Mouse (Mus musculus) neural tube, embryonic 12.5 days (tissue): ENCODE measurements around the gene Olfr502. TPM values are rescaled to one million over a fixed set of nuclear protein-coding genes. Genes with fewer than 3 reads are reported as not detected.
"Not testable (repeated sequence)": the region's sequence is repeated elsewhere in the genome, so short reads cannot be mapped to it uniquely, and the experiment has no call there.

ENCODE experiments used
- ATAC-seq: fragments of 200-750 bp; cut with Nextera tagmentation; 2 replicates; pipeline ENCODE4 v1.8.0; 2017; ENCODE audit warnings: low read depth, mild to moderate bottlenecking, moderate TSS enrichment, moderate library complexity; ENCODE audit not compliant: low FRiP score
- H3K27ac ChIP-seq: fragments of 300-500 bp; sonication (generic); 2 replicates; pipeline ENCODE4 v1.5.1; 2016
- H3K27me3 ChIP-seq: fragments of 300-500 bp; sonication (generic); replicated peaks from 2 replicates; pipeline ENCODE4 v1.6.1; 2016; ENCODE audit warnings: mild to moderate bottlenecking
- H3K36me3 ChIP-seq: fragments of 300-500 bp; sonication (generic); 2 replicates; pipeline ENCODE4 v1.6.1; 2016; ENCODE audit warnings: mild to moderate bottlenecking
- H3K4me1 ChIP-seq: fragments of 300-500 bp; sonication (generic); 2 replicates; pipeline ENCODE4 v1.6.1; 2016
- H3K4me2 ChIP-seq: fragments of 300-500 bp; sonication (generic); replicated peaks from 2 replicates; pipeline ENCODE4 v1.6.1; 2016; ENCODE audit warnings: mild to moderate bottlenecking
- H3K4me3 ChIP-seq: fragments of 300-500 bp; sonication (generic); 2 replicates; pipeline ENCODE4 v1.5.1; 2016
- H3K9ac ChIP-seq: fragments of 300-500 bp; sonication (generic); 2 replicates; pipeline ENCODE4 v1.6.1; 2016; ENCODE audit warnings: mild to moderate bottlenecking
- H3K9me3 ChIP-seq: fragments of 300-500 bp; sonication (generic); 2 replicates; pipeline ENCODE4 v1.6.1; 2016; ENCODE audit warnings: mild to moderate bottlenecking
- WGBS: fragments of 180-500 bp; shearing (Covaris S2); methylation state at CpG from one replicate; pipeline ENCODE4 v1.1.7; 2016; 5-methylcytosine and 5-hydroxymethylcytosine counted together
- polyA plus RNA-seq: library from polyadenylated mRNA; unstranded; fragments of >200 nt; fragmentation: Nextera tagmentation; extraction: Ambion mirVana; gene quantifications from 2 replicates; pipeline ENCODE4 v1.2.1, GENCODE M21; 2016

Olfr502 gene
- polyA plus RNA-seq, result not detected in 2 replicates

DNA sequence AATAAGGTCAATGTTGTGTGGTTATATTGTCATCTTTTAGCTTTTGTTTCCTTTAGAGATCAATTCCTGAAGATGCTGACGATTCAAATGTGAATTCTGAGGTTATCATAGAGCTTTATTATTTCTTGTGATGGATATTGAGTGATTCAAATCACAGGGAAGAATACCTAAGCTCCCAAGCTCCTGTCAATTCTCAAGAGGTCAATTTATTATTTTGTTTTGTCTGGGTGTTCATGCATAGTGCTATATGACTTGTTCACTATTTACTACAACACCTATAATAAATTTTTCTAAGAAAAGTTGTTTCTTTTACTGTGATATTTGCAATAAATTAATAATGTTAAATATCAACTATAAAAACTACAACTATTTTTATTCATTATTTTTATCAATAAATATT, at the start of gene Olfr502:
Olfr502 (minus strand) TSS at position 101 of the 400 bp plus-strand sequence.
- ATAC-seq, result no peak

DNA sequence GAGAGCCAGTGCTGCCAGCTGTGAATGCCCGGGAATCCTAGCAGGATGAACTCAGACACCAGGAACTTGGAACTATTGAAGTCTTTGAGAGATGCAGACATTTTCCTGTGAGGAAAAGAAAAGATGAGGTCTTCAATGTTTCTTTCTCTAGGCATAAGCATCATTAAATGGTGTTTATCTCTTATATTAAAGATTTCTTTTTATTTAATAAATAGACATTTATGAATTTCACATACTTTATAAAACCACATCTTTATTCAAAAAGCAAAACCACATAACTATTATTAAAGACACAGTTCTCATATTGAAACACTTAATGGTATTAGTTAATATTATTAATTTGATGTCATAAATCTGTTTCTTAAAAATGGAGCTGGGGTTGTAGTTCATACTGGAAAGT, 40.8 kb upstream of the Olfr502 start, which contains the start of gene Olfr504:
Olfr504 (minus strand) TSS at position 101 of the 400 bp plus-strand sequence.
- Histone ChIP-seq H3K36me3 (no peaks in the 10 kb centered on the region), H3K9me3 (peaks cover 4% of the 10 kb centered on the region; the same call in 1 of the 2 replicates), H3K9ac (no peak within 1 kb of the TSS), H3K4me1 (no peaks in the 10 kb centered on the region), H3K4me2 (no peak within 1 kb of the TSS), H3K27me3 (no peaks in the 10 kb centered on the region), H3K4me3 (no peak within 1 kb of the TSS), H3K27ac (no peak within 1 kb of the TSS)
- WGBS, result 93% methylated on average over 1 of the region's 1 CpGs
- ATAC-seq, result no peak

More for the DNA sequence above, at the start of gene Olfr502:
- Histone ChIP-seq H3K4me2 (no peak within 1 kb of the TSS), H3K9me3 (peaks cover 3% of the 10 kb centered on the region; the same call in 1 of the 2 replicates), H3K27me3 (no peaks in the 10 kb centered on the region), H3K4me3 (no peak within 1 kb of the TSS), H3K4me1 (no peaks in the 10 kb centered on the region), H3K36me3 (no peaks in the 10 kb centered on the region), H3K9ac (no peak within 1 kb of the TSS), H3K27ac (no peak within 1 kb of the TSS)
- WGBS, result 86% methylated on average over 1 of the region's 1 CpGs

DNA sequence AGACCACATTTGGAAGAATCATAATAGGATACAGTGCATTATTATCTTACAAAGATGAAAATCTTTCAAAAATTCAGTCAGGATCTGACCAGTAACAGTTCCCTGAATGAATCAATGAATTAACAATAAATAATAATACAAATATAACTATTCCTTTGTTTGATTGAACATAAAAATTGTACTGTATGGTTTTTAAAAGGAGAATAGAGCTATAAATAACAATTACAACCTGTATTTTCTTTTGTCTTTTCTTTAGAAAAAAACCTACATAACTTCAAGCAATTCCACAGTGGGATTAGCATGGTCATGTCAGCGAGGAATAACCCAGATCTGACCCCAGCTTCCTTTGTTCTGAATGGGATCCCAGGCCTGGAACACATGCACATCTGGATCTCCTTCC, 19.4 kb upstream of the Olfr502 start, which contains the start of gene Olfr503:
Olfr503 (plus strand) TSS at position 301 of the 400 bp plus-strand sequence.
- H3K27me3 ChIP-seq, H3K4me1 ChIP-seq, H3K9ac ChIP-seq, H3K4me3 ChIP-seq, ATAC-seq, H3K4me2 ChIP-seq, H3K36me3 ChIP-seq, H3K9me3 ChIP-seq, H3K27ac ChIP-seq: not testable (repeated sequence)
- 64% methylated on average over 1 of the region's 1 CpGs for WGBS

DNA sequence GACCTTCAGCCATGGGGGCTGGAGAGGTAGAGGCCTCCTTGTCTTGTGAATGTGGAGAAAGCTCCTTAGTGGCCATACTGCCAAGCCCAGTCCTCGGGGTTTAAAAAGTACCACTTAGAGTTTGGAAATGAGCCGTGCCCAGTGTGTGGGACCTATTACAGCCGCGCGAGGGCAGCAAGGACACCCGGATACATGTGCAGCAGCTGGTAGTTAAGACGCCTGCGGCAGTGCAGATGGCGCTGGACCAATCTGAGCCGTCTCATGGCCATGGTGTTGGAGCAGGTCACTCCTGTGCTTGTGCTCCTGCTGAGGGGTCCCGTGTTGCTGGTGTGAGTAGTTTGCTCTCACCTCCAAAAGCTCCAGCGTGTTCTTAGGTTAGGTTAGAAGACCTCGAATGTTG, 17.6 kb upstream of the Olfr502 start:
- no peak overlapping the region for H3K4me3 ChIP-seq
- no peaks in the 10 kb centered on the region for H3K4me1 ChIP-seq
- H3K9me3 ChIP-seq, result no peaks in the 10 kb centered on the region
- ATAC-seq, result no peak
- H3K4me2 ChIP-seq, result no peak overlapping the region
- no peak overlapping the region for H3K27ac ChIP-seq
- no peaks in the 10 kb centered on the region for H3K27me3 ChIP-seq
- H3K36me3 ChIP-seq, result no peaks in the 10 kb centered on the region
- no peak overlapping the region for H3K9ac ChIP-seq
- 86% methylated on average over 13 of the region's 13 CpGs for WGBS

Other genes starting within 250 kb of the Olfr502 start
- gene Olfr490, start 236.1 kb downstream of the Olfr502 start, polyA plus RNA-seq, result not detected in 2 replicates
- not detected in 2 replicates for gene Olfr491, start 211.6 kb downstream of the Olfr502 start, polyA plus RNA-seq
- not detected in 2 replicates for gene Olfr492, start 201.4 kb downstream of the Olfr502 start, polyA plus RNA-seq
- gene Olfr493, start 178.1 kb downstream of the Olfr502 start, polyA plus RNA-seq, result not detected in 2 replicates
- gene Olfr494, start 159.7 kb downstream of the Olfr502 start, polyA plus RNA-seq, result not detected in 2 replicates
- gene Olfr495, start 131.9 kb downstream of the Olfr502 start, polyA plus RNA-seq, result not detected in 2 replicates
- not detected in 2 replicates for gene Olfr497, start 104.6 kb downstream of the Olfr502 start, polyA plus RNA-seq
- gene Olfr498, start 59.7 kb downstream of the Olfr502 start, polyA plus RNA-seq, result not detected in 2 replicates
- gene Olfr503, start 19.5 kb upstream of the Olfr502 start, polyA plus RNA-seq, result not detected in 2 replicates
- gene Olfr504, start 40.7 kb upstream of the Olfr502 start, polyA plus RNA-seq, result not detected in 2 replicates
- not detected in 2 replicates for gene Olfr506, start 85.7 kb upstream of the Olfr502 start, polyA plus RNA-seq
- gene Olfr507, start 96.7 kb upstream of the Olfr502 start, polyA plus RNA-seq, result not detected in 2 replicates
- not detected in 2 replicates for gene Olfr508, start 104.9 kb upstream of the Olfr502 start, polyA plus RNA-seq
- not detected in 2 replicates for gene Olfr509, start 126.8 kb upstream of the Olfr502 start, polyA plus RNA-seq
- gene Olfr510, start 141.4 kb upstream of the Olfr502 start, polyA plus RNA-seq, result not detected in 2 replicates
- gene Olfr512, start 188.3 kb upstream of the Olfr502 start, polyA plus RNA-seq, result not detected in 2 replicates
- not detected in 2 replicates for gene Olfr513, start 225.9 kb upstream of the Olfr502 start, polyA plus RNA-seq